Mouse (Mus musculus) spleen, postnatal 10 days (tissue): ENCODE data around the gene Gm7534.
"Not testable (repeated sequence)": the region's sequence is repeated elsewhere in the genome, so short reads cannot be mapped to it uniquely, and the experiment has no call there.

Experiments used
- DNase-seq, 2 experiments: peaks; one replicate each; pipeline ENCODE4 v3.0.0; 2021 to 2022; ENCODE audit warnings: low spot score in 2 of 2

Gm7534 gene

DNA sequence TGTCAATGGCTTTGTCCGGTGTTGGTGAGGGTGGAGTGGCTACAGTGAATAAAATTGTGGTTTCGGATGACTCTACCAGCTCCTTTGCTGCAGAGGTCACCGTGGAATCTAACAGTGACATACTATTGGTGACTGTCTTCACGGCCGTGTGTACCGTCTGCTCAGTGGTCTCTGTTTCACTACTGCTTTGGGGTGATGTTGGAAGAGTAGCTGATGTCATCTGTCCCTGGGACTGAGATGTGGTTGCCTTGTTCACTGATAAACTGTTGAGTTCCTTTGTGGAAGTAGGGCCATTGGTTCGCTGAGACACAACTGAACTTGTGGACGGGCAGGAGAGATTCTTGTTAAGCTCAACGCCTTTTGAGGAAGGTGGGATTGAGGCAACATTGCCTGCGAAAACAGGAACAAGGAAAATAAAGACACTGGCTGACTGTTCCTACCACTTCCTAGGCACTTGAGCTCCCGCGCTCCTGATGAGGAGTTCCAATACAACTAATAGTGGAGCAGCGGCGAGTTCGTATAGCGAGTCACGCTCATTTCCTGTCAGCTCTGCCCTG lies 614 bp upstream of the Gm7534 start:
- no peak for DNase-seq

DNA sequence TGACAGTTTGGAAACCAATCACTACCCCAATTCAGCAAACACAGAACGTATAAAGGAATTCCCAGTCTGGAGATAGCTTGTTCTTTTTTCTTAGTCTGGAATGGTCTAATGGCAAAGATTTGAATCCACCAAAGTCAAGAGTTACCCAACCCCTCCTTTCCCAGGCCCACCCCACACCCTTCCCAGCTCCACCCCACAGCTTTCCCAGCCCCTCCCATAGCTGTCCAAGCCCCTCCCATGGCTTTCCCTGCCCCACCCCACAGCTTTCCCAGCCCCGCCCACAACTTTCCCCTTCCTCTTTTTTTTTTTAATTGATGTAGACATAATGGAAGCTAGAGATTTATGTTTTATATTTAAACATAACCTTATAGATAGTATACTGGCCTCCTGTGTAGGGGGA lies 3.4 kb downstream of the Gm7534 start:
- no peak for DNase-seq

DNA sequence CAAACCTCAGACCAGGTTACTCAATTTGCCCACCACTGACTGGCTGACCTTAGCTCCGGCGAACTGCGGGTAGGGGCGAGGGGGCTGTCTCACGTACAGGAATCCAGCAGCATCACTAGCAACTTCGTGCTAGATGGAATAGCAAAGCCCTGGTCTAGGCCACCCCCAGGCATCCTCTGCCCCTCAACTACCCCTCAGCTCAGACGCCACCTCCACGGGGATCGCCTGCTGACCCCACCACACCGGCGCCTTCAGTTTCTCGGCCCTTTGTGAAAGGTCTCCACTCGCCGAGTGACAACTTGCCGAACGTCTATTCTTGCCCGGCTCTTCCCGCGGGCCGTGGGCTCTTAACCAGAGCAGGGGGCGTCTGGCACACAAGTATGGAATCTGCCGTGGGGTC lies 16.5 kb downstream of the Gm7534 start:
- DNase-seq, result no peak

DNA sequence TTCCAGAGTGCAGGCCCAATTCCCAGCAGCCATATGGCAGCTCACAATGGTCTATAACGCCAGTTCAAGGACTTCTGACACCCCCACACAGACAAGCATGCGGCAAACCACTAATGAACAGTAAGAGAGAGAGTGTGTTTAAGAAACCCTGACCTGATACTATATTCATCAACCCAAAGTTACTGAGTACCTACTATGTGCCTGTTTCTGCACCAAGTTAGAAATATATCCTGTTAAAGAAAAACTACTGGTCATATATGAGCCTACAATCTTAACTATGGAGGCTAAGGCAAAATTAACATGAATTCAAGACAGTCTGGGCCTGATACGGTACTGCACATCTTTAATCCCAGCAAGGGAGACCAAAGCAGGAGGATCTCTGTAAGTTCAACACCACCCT lies 17.2 kb downstream of the Gm7534 start:
- DNase-seq, result no peak

DNA sequence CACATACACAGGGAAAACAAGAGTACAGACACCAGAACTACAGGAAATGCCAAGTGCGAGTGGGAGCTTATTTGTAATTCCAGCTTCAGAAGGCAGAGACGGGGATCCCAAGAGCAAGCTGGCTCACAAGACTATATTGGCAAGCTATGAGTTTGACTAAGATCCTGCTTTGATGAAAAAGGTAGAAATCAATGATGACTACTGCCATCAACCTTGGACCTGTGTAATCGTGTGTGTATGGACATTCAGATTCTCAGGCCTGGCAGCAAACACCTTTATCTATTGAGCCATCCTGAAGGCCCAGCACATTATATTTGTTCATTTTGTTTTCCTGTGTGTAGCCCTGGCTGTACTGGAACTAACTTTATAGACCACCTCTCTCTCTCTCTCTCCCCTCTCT lies 19.1 kb downstream of the Gm7534 start:
- DNase-seq, result no peak

DNA sequence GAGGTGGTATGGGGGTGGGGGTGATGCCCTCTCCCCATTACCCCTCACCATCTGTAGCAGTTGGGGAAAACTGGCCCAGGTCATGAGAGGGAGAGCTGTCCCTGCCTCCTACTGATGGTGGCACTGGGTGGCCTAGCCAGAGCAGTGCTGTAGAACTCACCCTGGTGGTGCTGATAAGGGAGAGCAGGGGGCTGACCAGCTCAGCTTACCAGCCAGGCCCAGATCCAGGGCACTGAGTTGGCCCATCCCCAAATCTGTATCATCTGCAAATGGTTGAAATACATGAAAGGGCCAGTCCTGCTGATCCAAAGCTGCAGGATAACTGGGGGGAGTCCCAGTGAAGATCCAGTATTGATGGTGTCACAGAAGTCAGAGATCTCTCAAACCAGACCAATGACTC lies 21.0 kb downstream of the Gm7534 start:
- peak; percentile 46 to 66 for DNase-seq

DNA sequence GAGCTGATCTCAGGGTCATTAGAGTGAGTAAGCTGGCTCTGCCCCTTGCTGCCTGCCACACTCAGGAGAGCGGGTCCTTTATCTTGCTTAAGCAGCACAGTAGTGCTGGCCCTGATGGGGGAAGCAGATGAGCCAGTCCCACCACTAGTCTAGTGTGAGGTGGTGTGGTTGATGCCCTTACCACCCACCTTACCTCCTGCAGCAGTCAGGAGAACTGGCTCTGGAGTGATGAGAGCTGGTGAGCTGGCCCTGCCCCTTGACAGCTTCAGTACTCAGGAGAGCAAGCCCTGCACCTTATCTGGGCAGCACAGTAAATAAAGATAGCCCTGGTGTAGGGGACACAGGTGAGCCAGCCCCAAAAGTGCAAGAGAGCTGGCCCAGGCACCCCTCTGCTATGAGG lies 21.7 kb downstream of the Gm7534 start:
- peak; percentile 40 to 47 for DNase-seq

DNA sequence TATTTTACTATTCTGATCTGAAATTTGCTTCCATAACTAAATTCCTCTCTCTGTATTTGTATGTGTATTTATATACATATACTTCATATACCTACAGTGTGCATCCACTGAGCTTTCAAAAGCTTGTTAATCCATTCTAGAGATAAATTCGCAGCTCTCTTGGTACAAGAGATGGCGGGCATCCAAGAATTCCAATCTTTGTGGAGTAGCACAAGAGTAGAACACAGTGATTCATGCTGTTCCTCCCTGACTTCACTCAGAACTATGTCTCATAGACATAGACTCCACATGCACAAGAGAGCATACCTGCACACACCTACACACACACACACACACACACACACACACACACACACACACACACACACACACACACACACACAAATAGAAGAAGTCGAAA lies 30.4 kb downstream of the Gm7534 start:
- no peak for DNase-seq

DNA sequence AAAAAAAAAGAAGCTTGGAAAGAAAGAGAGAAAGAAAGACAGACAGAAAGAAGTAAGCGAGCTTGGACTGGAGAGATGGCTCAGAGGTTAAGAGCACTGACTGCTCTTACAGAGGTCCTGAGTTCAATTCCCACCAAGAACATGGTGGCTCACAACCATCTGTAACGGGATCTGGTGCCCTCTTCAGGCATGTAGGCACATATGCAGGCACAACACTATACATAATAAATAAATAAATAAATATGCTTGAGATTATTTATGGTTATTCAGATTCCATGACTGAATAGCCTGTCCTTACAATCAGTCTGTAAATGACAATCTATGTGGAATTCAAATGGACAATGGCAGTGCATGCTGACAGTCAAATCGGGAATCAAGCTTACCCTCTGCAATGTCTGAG lies 35.9 kb downstream of the Gm7534 start:
- no peak for DNase-seq

DNA sequence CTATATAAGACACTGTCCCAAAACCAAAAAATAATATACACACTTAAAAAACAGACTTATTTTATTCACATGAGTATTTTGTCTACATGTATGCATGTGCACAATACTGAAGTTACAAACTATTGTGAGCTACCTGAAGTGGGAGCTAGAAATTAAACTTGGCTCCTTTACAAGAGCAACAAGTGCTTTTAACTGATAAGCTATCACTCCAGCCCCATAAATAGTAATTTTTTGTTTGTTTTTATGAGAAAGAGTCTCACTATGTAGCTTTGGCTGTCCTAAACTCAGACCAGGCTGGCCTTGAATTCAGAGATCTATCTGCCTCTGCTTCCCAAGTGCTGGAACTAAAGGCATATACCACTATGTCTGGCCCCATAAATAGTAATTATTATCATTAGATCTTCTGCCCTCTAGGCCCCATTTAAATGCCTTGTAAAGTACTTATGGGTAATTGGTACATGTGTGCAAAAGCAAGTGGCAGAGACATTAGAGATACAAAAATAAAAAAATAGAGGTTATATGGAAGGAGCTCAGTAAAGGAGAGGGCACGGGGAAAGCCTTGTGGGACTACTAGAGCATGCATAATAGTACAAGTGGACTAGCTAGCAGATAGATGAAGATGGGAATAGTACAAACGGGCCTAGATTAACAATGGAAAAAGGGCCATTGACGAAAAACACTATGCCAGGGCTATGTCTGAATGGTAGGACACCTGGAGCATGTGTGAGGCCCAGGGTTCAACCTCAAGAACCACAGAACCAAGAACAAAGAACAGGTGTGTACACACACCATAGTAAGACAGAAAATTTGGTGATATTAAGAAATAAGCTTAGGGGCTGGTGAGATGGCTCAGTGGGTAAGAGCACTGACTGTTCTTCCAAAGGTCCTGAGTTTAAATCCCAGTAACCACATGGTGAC lies 37.0 kb downstream of the Gm7534 start:
- no peak for DNase-seq

DNA sequence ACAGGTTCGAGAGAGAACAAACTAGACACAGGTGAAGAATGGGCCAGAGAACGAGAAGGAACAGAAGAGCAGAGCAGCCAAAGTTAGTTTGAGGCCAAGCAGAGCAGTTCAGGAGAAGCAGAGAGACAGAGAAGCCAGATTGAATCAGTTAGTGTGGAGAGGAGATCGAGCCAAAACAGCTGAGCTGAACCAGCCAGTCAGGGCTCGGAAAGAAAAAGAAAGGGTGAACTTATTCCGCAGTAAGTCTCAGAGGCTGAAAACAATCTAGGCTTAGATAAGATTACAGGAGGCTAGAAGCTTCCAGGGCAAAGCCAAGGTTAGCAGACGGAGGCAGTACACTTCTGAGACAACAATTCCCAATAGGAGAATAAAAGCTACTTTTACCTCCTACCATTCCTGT lies 37.8 kb downstream of the Gm7534 start:
- DNase-seq, result no peak

DNA sequence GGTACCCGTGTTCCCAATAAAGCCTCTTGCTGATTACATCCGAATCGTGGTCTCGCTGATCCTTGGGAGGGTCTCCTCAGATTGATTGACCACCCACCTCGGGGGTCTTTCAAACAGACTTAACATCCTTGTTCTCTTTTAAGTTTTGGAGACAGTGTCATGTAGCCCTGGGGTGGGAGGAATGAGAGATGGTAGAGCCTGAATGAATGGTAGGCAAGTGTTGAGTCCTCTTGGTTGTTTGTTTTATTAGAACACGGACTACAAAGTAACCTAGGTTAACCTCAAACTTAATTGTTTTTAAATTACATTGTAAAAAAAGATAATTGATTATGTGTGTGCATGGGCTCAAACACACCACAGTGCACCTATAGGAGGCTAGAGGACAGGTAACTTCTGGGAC lies 38.2 kb downstream of the Gm7534 start:
- no peak for DNase-seq

DNA sequence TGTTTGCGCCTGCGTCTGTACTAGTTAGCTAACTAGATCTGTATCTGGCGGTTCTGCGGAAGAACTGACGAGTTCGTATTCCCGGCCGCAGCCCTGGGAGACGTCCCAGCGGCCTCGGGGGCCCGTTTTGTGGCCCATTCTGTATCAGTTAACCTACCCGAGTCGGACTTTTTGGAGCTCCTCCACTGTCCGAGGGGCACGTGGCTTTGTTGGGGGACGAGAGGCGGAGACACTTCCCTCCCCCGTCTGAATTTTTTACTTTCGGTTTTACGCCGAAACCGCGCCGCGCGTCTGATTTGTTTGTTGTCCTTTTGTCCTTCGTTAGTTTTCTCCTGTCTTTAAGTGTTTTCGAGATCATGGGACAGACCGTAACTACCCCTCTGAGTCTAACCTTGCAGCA lies 42.7 kb downstream of the Gm7534 start:
- DNase-seq, result peak; percentile 47 to 55

DNA sequence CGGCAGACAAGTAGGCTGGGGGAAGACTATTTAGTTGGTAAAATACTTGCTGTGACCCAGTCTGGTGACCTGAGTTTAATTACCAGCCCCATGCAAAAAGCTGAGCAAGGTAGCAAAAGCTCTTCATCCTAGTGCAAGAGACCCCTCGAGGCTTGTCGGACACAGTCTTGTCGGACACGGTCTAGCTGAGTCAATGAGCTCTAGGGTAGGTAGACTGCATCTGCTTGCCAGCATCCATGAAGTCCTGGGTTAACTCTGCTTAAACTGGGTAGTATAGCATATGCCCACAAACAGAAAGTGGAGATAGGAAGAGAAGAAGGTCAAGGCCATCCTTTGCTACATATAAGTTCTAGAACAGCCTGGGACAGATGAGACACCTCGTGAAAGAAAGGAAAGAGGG lies 44.0 kb downstream of the Gm7534 start:
- no peak for DNase-seq

DNA sequence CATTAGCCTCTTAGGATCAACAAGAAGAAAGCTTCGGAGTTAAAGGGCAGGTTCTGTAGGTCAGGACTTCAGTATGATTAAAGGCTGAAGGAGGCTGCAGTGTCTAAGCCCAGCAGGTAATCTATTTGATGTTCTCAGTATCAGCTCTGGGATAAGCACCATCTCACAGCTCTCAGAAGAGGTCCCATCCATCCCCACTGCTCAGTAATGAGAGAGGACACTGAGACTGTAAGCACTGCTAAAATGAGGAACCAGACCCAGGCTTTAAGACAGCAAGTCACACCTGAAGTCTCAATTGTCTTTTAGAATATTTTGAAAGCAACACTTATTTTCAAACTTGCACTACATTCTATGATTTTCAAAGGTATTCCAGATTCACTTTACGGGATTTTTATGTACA lies 45.2 kb downstream of the Gm7534 start:
- no peak for DNase-seq

DNA sequence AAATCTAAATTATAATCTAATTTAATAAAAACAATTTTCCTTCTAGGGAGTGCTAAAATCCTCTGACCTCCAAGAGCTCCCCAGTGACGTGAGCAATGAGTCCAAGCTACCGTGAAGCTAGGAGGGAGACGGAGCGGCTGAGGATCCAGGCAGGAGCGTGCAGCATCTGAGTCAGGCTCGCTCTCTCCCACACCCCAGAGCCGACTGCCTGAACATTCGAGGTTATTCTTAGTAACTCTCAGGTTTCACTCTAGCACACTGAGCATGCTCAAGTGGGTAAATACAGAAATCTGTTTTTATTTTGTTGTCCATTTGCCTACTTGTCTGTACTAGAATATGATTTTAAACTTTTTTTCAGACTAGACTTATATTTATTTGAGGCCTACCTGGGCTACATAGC lies 46.1 kb downstream of the Gm7534 start:
- no peak for DNase-seq

DNA sequence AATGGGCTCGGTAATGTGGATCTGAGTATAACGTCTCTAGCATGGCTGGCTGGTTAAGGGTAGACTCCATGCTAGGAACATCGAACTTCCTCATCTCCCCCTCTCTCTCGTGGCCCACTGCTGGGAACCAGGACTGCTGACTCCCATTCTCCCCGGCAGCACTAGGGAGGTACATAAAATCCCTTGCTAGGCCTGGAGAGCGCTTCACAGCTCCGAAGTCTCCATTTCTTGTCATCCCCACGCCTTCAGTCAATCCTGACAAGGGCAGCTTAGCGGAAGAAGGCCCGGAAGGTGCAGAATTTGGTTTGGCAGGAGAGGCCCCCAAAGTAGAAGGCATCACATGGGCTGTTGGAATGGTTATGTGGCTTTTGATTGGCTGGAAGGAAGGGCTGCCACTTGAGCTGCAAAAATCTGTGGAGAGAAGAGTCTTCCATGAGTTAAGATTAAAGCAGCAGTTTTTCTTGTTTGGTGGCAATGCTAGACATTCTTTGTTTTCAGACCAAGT lies 46.8 kb downstream of the Gm7534 start:
- DNase-seq, result no peak

DNA sequence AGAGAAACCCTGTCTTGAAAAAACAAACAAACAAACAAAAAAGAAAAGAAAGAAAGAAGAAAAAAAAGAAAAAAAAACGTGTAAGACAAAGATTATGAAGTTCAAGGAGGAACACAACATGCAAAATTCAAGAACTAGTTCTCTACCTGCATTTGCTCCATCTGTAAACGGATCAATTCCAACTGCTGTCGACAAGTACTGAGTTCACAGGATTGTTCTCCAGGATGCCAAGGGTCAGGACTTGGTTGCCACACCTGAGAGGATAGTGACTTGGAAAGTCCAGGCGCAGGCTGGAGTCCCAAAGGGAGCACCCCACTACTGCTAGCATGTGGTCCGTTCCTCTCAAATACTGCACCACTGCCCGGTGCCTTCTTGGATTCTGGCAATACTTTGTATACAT lies 47.3 kb downstream of the Gm7534 start:
- no peak for DNase-seq

DNA sequence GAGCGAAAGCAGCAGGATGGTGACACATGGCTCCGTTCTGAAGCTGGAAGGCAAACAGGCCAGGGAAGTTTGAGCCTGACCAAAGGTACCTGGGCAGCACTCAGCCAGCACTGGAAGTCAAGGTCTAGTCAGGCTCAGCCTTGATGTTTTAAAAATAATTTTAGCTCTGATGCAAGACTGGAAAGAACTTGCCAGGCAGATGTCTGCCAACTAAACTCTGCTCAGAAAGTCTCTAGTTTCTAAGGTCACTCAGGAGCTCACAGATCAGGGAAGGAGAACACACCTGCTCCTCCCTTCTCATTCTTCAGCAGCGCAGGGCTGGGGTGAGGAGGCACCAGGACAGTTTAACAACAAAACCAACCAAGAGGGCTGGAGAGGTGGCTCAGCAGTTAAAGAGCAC lies 48.5 kb downstream of the Gm7534 start:
- no peak for DNase-seq

DNA sequence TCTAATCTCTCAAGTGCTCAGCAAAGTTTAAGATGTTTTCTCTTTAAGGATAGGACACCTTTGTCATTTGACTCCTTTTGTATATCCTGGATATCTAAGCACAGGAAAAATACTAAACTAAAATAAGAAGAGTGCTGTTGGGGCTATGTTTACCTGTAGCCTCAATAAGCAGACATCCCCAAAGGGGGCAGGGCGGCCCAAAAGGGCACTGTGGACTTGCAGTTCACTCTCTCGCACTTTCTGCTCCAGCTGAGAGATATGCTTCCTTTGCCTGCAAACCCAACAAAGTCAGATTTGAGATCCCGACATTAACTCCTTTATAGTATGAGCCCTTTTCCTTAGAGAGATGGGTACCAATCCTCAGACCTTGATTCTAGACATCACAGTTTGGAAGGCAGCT lies 49.1 kb downstream of the Gm7534 start:
- no peak for DNase-seq

DNA sequence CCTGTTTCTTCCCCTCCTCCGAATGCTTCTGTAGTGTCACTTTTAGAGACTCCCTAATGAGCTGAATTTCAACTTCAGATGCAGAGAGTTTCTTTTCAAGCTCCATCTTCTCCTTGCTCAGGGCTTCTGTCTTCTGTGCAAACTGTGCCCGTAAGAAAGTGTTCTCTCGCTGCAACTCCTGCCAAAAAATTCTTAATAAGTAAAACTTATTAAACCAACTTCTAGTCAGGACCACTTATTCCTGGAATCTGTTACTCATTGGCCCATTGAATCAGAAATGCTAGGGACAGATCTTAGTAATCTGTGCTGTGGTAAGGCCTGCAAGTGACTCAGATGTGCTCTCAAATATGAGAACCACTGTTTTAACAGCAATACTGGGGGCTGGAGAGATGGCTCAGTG lies 50.7 kb downstream of the Gm7534 start:
- DNase-seq, result no peak

DNA sequence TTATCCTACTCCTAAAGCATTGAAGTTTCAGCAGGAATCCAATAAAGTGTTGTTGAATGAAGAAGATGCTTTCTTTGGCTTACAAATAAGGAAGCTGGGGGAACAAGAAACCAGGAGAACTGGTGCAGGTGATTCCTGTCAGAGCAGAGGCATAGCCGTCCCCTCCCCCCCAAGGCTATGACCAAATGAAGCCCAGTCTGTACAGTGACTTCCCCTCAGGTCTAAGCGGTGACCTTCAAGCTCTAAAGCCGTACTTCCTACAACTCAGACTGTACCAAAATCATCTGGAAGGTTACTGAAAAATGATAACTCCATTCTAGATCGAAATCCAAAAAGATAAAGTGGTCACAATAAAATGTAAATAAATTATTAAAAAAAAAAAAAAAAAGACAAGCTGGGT lies 53.4 kb downstream of the Gm7534 start:
- DNase-seq, result no peak

DNA sequence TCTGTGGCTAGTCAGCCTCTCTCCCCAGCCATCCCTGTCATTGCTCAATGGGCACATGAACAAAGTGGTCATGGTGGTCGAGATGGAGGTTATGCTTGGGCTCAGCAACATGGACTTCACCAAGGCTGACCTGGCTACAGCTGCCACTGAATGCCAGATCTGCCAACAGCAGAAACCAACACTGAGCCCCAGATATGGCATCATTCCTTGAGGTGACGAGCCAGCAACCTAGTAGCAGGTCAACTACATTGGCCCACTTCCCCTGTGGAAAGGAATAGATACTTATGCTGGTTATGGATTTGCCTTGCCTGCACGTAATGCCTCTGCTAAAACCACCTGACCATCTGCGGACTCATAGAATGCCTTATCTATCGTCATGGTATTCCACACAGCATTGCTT lies 58.5 kb downstream of the Gm7534 start:
- DNase-seq, result not testable (repeated sequence)
